ENCODE assay signal across 7 mouse cellular contexts in genomic region chr16:4160898-4161247, GRCm38 (mm10). TPM values are rescaled to one million over a fixed set of nuclear protein-coding genes. Genes with fewer than 3 reads are reported as not detected.
DNase-seq lines count a peak whose midpoint lies in the region; ATAC-seq lines count a peak whose summit lies in the region.

No protein-coding gene starts in this region.

- no peaks in the 10 kb centered on the region for H3K27me3 ChIP-seq in heart, embryonic 12.5 days (replicated peaks)
- H3K27me3 ChIP-seq in heart, embryonic 10.5 days (ENCODE audit: insufficient read depth, poor library complexity, severe bottlenecking): no peaks in the 10 kb centered on the region
- no peaks in the 10 kb centered on the region for H3K27me3 ChIP-seq in embryonic facial prominence, embryonic 14.5 days (replicated peaks; ENCODE audit: control insufficient read depth, insufficient read depth, low read length)

- H3K4me2 ChIP-seq in heart, embryonic 12.5 days: no peak overlapping the region
- H3K4me2 ChIP-seq in embryonic facial prominence, embryonic 14.5 days (ENCODE audit: low read depth, low read length): no peak overlapping the region

- no peaks in the 10 kb centered on the region; the same call in 1 of the 2 replicates for H3K36me3 ChIP-seq in heart, embryonic 12.5 days
- peaks cover 7% of the 10 kb centered on the region; the same call in 1 of the 2 replicates for H3K36me3 ChIP-seq in heart, embryonic 10.5 days
- H3K36me3 ChIP-seq in embryonic facial prominence, embryonic 14.5 days (ENCODE audit: control insufficient read depth, insufficient read depth, low read length): peaks cover 5% of the 10 kb centered on the region; the same call in 1 of the 2 replicates

- 0 out of 2 replicates have a peak, but pooled peaks have one; percentile 42 for ATAC-seq in heart, embryonic 12.5 days (ENCODE audit: insufficient number of reproducible peaks, low FRiP score)
- ATAC-seq in embryonic facial prominence, embryonic 14.5 days (ENCODE audit: low read depth): no peak
- ATAC-seq in erythroid progenitor cell, adult 5-6 weeks (replicated peaks; ENCODE audit: low FRiP score, poor library complexity, severe bottlenecking): no peak

- no peak overlapping the region for H3K4me3 ChIP-seq in heart, embryonic 12.5 days
- no peak overlapping the region for H3K4me3 ChIP-seq in heart, embryonic 10.5 days
- no peak overlapping the region for H3K4me3 ChIP-seq in embryonic facial prominence, embryonic 14.5 days (ENCODE audit: low read depth, low read length)

- peak overlapping the region; percentile 83 for H3K27ac ChIP-seq in heart, embryonic 12.5 days (ENCODE audit: poor library complexity, severe bottlenecking)
- no peak overlapping the region for H3K27ac ChIP-seq in heart, embryonic 10.5 days
- 0 out of 2 replicates have a peak overlapping the region, but pooled peaks have one; percentile 39 for H3K27ac ChIP-seq in embryonic facial prominence, embryonic 14.5 days (replicated peaks; ENCODE audit: low read depth, low read length)

- no peak for DNase-seq in heart, embryonic 10.5 days (ENCODE audit: low spot score)
- DNase-seq in layer of hippocampus, postnatal 36 days: peak; percentile 8 to 18
- no peak for DNase-seq in layer of hippocampus, adult 8-10 months (ENCODE audit: low spot score in 2 of 2)
- DNase-seq in NIH3T3 (ENCODE audit: low read depth): peak; percentile 62
- DNase-seq in embryonic facial prominence, embryonic 14.5 days (ENCODE audit: low spot score): no peak

- H3K9me3 ChIP-seq in heart, embryonic 12.5 days (replicated peaks): no peaks in the 10 kb centered on the region
- H3K9me3 ChIP-seq in heart, embryonic 10.5 days: no peaks in the 10 kb centered on the region
- H3K9me3 ChIP-seq in embryonic facial prominence, embryonic 14.5 days (ENCODE audit: control insufficient read depth, low read length): no peaks in the 10 kb centered on the region

- H3K4me1 ChIP-seq in heart, embryonic 12.5 days (replicated peaks): peaks cover 43% of the 10 kb centered on the region
- H3K4me1 ChIP-seq in heart, embryonic 10.5 days: peaks cover 5% of the 10 kb centered on the region; the same call in 1 of the 2 replicates
- peaks cover 6% of the 10 kb centered on the region; the same call in 1 of the 2 replicates for H3K4me1 ChIP-seq in embryonic facial prominence, embryonic 14.5 days (ENCODE audit: control insufficient read depth, insufficient read depth, low read length)

- H3K9ac ChIP-seq in heart, embryonic 12.5 days: no peak overlapping the region
- H3K9ac ChIP-seq in embryonic facial prominence, embryonic 14.5 days (ENCODE audit: low read depth, low read length): no peak overlapping the region

RNA-seq across cellular contexts. Expression of gene Crebbp, which starts 52.9 kb away (rescaled TPM):
- 23.2 and 30.1 TPM in 2 replicates for polyA plus RNA-seq in heart, embryonic 12.5 days (2016; fragmentation: Nextera tagmentation; extraction: Ambion mirVana)
- 19.9 and 26.9 TPM in 2 replicates for polyA plus RNA-seq in heart, embryonic 10.5 days (2016; fragmentation: Nextera tagmentation; extraction: Ambion mirVana)
- 10 to 100 TPM; 77.3 to 96.4 TPM for total RNA-seq in layer of hippocampus, postnatal 36 days (2021)
- total RNA-seq in layer of hippocampus, adult 8-10 months (2022): 10 to 100 TPM; 74.9 to 89.2 (median 84.2) TPM
- polyA plus RNA-seq in embryonic facial prominence, embryonic 14.5 days (2014; fragmentation: Nextera tagmentation; extraction: Ambion mirVana): 41.6 and 43.0 TPM in 2 replicates
- 51.1 and 51.2 TPM in 2 replicates for total RNA-seq in erythroid progenitor cell, adult 5-6 weeks (2015; ENCODE audit: low replicate concordance)
- total RNA-seq in erythroid progenitor cell, adult 5-6 weeks (2017; ENCODE audit: low replicate concordance): 51.4 and 115 TPM in 2 replicates

Comparison
In these comparisons a context has a peak if more than half of its experiments do, and no peak if none do; other contexts are left out.
1. DNase-seq: peak in layer of hippocampus, postnatal 36 days (2 of 2) and NIH3T3 (single experiment); none in heart, embryonic 10.5 days (single experiment), layer of hippocampus, adult 8-10 months (0 of 2) and embryonic facial prominence, embryonic 14.5 days (single experiment).